Mouse (Mus musculus) stomach, embryonic 15.5 days (tissue): Measurements from ENCODE around the gene Eps8. TPM values are rescaled to one million over a fixed set of nuclear protein-coding genes. Genes with fewer than 3 reads are reported as not detected.
A peak's percentile ranks its signal among the peaks of the same experiment; 100 is the strongest.
"Not testable (repeated sequence)": the region's sequence is repeated elsewhere in the genome, so short reads cannot be mapped to it uniquely, and the experiment has no call there.

Experiments
- ATAC-seq: fragments of 200-750 bp; cut with Nextera tagmentation; 2 replicates; pipeline ENCODE4 v1.8.0; 2017; ENCODE audit warnings: low read depth, moderate number of reproducible peaks, moderate TSS enrichment; ENCODE audit not compliant: insufficient read depth, low FRiP score
- H3K27ac ChIP-seq: fragments of 300-500 bp; sonication (generic); 2 replicates; pipeline ENCODE4 v1.5.1; 2015; ENCODE audit warnings: mild to moderate bottlenecking, inconsistent platforms
- H3K27me3 ChIP-seq: fragments of 300-500 bp; sonication (generic); replicated peaks from 2 replicates; pipeline ENCODE4 v1.6.1; 2015; ENCODE audit warnings: inconsistent platforms
- H3K36me3 ChIP-seq: fragments of 300-500 bp; sonication (generic); 2 replicates; pipeline ENCODE4 v1.6.1; 2015; ENCODE audit warnings: inconsistent platforms
- H3K4me1 ChIP-seq: fragments of 300-500 bp; sonication (generic); 2 replicates; pipeline ENCODE4 v1.6.1; 2015; ENCODE audit warnings: inconsistent platforms
- H3K4me2 ChIP-seq: fragments of 300-500 bp; sonication (generic); 2 replicates; pipeline ENCODE4 v1.6.1; 2015; ENCODE audit warnings: mild to moderate bottlenecking, inconsistent platforms
- H3K4me3 ChIP-seq: fragments of 300-500 bp; sonication (generic); replicated peaks from 2 replicates; pipeline ENCODE4 v1.5.1; 2015; ENCODE audit warnings: inconsistent platforms
- H3K9ac ChIP-seq: fragments of 300-500 bp; sonication (generic); 2 replicates; pipeline ENCODE4 v1.6.1; 2015; ENCODE audit warnings: inconsistent platforms
- H3K9me3 ChIP-seq: fragments of 300-500 bp; sonication (generic); 2 replicates; pipeline ENCODE4 v1.6.1; 2016; ENCODE audit warnings: inconsistent platforms
- WGBS: fragments of 180-500 bp; shearing (Covaris S2); methylation state at CpG from one replicate; pipeline ENCODE4 v1.1.7; 2015; 5-methylcytosine and 5-hydroxymethylcytosine counted together
- polyA plus RNA-seq: library from polyadenylated mRNA; unstranded; fragments of >200 nt; fragmentation: Nextera tagmentation; extraction: Ambion mirVana; gene quantifications from 2 replicates; pipeline ENCODE4 v1.2.1, GENCODE M21; 2015

Eps8 gene
- polyA plus RNA-seq, 1 experiment from 2014 or later, result 42.3 TPM

GRCm38 (mm10) chr6:137487443-137487842, 167.2 kb downstream of the Eps8 start:
- Histone ChIP-seq H3K4me3 (no peak overlapping the region), H3K9ac (no peak overlapping the region), H3K9me3 (no peaks in the 10 kb centered on the region), H3K27ac (no peak overlapping the region), H3K4me1 (no peaks in the 10 kb centered on the region), H3K36me3 (no peaks in the 10 kb centered on the region), H3K27me3 (no peaks in the 10 kb centered on the region), H3K4me2 (no peak overlapping the region)
- WGBS, result 42% methylated on average over 6 of the region's 6 CpGs
- ATAC-seq, result peak; percentile 43; the same call in 1 of the 2 replicates

GRCm38 (mm10) chr6:137482891-137483290, 171.8 kb downstream of the Eps8 start:
- H3K27me3 ChIP-seq, result no peaks in the 10 kb centered on the region
- no peak for ATAC-seq
- H3K4me2 ChIP-seq, result no peak overlapping the region
- H3K4me3 ChIP-seq, result no peak overlapping the region
- no peaks in the 10 kb centered on the region for H3K4me1 ChIP-seq
- no peak overlapping the region for H3K27ac ChIP-seq
- H3K9ac ChIP-seq, result no peak overlapping the region
- H3K36me3 ChIP-seq, result 0 out of 2 replicates have a peak, but pooled peaks cover 3% of the 10 kb centered on the region
- 87% methylated on average over 7 of the region's 7 CpGs for WGBS
- no peaks in the 10 kb centered on the region; the same call in 1 of the 2 replicates for H3K9me3 ChIP-seq

GRCm38 (mm10) chr6:137475695-137476094, 179.0 kb downstream of the Eps8 start:
- H3K4me3 ChIP-seq, H3K4me1 ChIP-seq, H3K27ac ChIP-seq, H3K36me3 ChIP-seq, H3K27me3 ChIP-seq, H3K9ac ChIP-seq, H3K9me3 ChIP-seq, ATAC-seq, H3K4me2 ChIP-seq: not testable (repeated sequence)
- 94% methylated on average over 5 of the region's 5 CpGs for WGBS

- Histone ChIP-seq H3K9me3 (no peaks in the 10 kb centered on the region), H3K27ac (no peak overlapping the region), H3K4me1 (peaks cover 12% of the 10 kb centered on the region; the same call in 1 of the 2 replicates), H3K36me3 (no peaks in the 10 kb centered on the region), H3K4me2 (no peak overlapping the region), H3K27me3 (no peaks in the 10 kb centered on the region; the same call in 1 of the 2 replicates), H3K9ac (no peak overlapping the region), H3K4me3 (no peak overlapping the region)
- no peak for ATAC-seq
- WGBS, result 64% methylated on average over 1 of the region's 1 CpGs
Measured at GRCm38 (mm10) chr6:137473433-137473832, 181.2 kb downstream of the Eps8 start.

- Histone ChIP-seq H3K9ac (no peak overlapping the region), H3K27ac (no peak overlapping the region), H3K4me2 (no peak overlapping the region), H3K4me3 (no peak overlapping the region), H3K4me1 (peaks cover 12% of the 10 kb centered on the region; the same call in 1 of the 2 replicates), H3K27me3 (no peaks in the 10 kb centered on the region; the same call in 1 of the 2 replicates), H3K9me3 (no peaks in the 10 kb centered on the region), H3K36me3 (no peaks in the 10 kb centered on the region)
- ATAC-seq, result no peak
- WGBS, result 81% methylated on average over 9 of the region's 9 CpGs
Measured at GRCm38 (mm10) chr6:137472129-137472528, 182.5 kb downstream of the Eps8 start.

- Histone ChIP-seq H3K4me3 (no peak overlapping the region), H3K9me3 (no peaks in the 10 kb centered on the region), H3K4me2 (no peak overlapping the region), H3K27me3 (no peaks in the 10 kb centered on the region; the same call in 1 of the 2 replicates), H3K36me3 (no peaks in the 10 kb centered on the region), H3K9ac (no peak overlapping the region), H3K4me1 (peaks cover 12% of the 10 kb centered on the region; the same call in 1 of the 2 replicates), H3K27ac (peak overlapping the region; percentile 75)
- 18% methylated on average over 11 of the region's 11 CpGs for WGBS
- peak; percentile 88 for ATAC-seq
Measured at GRCm38 (mm10) chr6:137470901-137471598, 183.6 kb downstream of the Eps8 start.

GRCm38 (mm10) chr6:137469541-137469940, 185.1 kb downstream of the Eps8 start:
- Histone ChIP-seq H3K4me3 (no peak overlapping the region), H3K9me3 (no peaks in the 10 kb centered on the region), H3K36me3 (no peaks in the 10 kb centered on the region), H3K27me3 (no peaks in the 10 kb centered on the region; the same call in 1 of the 2 replicates), H3K4me1 (peaks cover 17% of the 10 kb centered on the region), H3K27ac (no peak overlapping the region), H3K4me2 (no peak overlapping the region), H3K9ac (no peak overlapping the region)
- 92% methylated on average over 4 of the region's 4 CpGs for WGBS
- no peak for ATAC-seq

GRCm38 (mm10) chr6:137467696-137468095, 187.0 kb downstream of the Eps8 start:
- no peak overlapping the region for H3K4me3 ChIP-seq
- no peak for ATAC-seq
- H3K36me3 ChIP-seq, result no peaks in the 10 kb centered on the region
- no peaks in the 10 kb centered on the region; the same call in 1 of the 2 replicates for H3K27me3 ChIP-seq
- H3K27ac ChIP-seq, result no peak overlapping the region
- H3K9me3 ChIP-seq, result no peaks in the 10 kb centered on the region
- peaks cover 17% of the 10 kb centered on the region for H3K4me1 ChIP-seq
- H3K4me2 ChIP-seq, result no peak overlapping the region
- no peak overlapping the region for H3K9ac ChIP-seq
- 92% methylated on average over 3 of the region's 3 CpGs for WGBS

GRCm38 (mm10) chr6:137466256-137466655, 188.4 kb downstream of the Eps8 start:
- H3K9me3 ChIP-seq, result no peaks in the 10 kb centered on the region
- peaks cover 13% of the 10 kb centered on the region for H3K4me1 ChIP-seq
- ATAC-seq, result no peak; the same call in 1 of the 2 replicates
- no peak overlapping the region for H3K4me3 ChIP-seq
- 67% methylated on average over 2 of the region's 2 CpGs for WGBS
- no peak overlapping the region for H3K9ac ChIP-seq
- no peak overlapping the region for H3K4me2 ChIP-seq
- no peaks in the 10 kb centered on the region for H3K36me3 ChIP-seq
- H3K27me3 ChIP-seq, result no peaks in the 10 kb centered on the region; the same call in 1 of the 2 replicates
- no peak overlapping the region for H3K27ac ChIP-seq

GRCm38 (mm10) chr6:137465253-137465652, 189.4 kb downstream of the Eps8 start:
- H3K9me3 ChIP-seq, result no peaks in the 10 kb centered on the region
- peak overlapping the region; percentile 45; the same call in 1 of the 2 replicates for H3K27ac ChIP-seq
- 30% methylated on average over 2 of the region's 2 CpGs for WGBS
- ATAC-seq, result no peak; the same call in 1 of the 2 replicates
- no peaks in the 10 kb centered on the region for H3K36me3 ChIP-seq
- H3K4me2 ChIP-seq, result no peak overlapping the region
- H3K4me3 ChIP-seq, result no peak overlapping the region
- no peaks in the 10 kb centered on the region; the same call in 1 of the 2 replicates for H3K27me3 ChIP-seq
- peaks cover 5% of the 10 kb centered on the region for H3K4me1 ChIP-seq
- no peak overlapping the region for H3K9ac ChIP-seq

GRCm38 (mm10) chr6:137463771-137464170, 190.9 kb downstream of the Eps8 start:
- peaks cover 5% of the 10 kb centered on the region; the same call in 1 of the 2 replicates for H3K4me1 ChIP-seq
- H3K4me3 ChIP-seq, result no peak overlapping the region
- ATAC-seq, result no peak
- H3K27ac ChIP-seq, result no peak overlapping the region
- no peak overlapping the region for H3K4me2 ChIP-seq
- H3K9ac ChIP-seq, result no peak overlapping the region
- H3K9me3 ChIP-seq, result no peaks in the 10 kb centered on the region
- H3K27me3 ChIP-seq, result no peaks in the 10 kb centered on the region
- 85% methylated on average over 5 of the region's 5 CpGs for WGBS
- H3K36me3 ChIP-seq, result no peaks in the 10 kb centered on the region

GRCm38 (mm10) chr6:137458136-137458535, 196.5 kb downstream of the Eps8 start:
- Histone ChIP-seq H3K9me3 (no peaks in the 10 kb centered on the region), H3K27me3 (no peaks in the 10 kb centered on the region), H3K9ac (no peak overlapping the region), H3K4me1 (peaks cover 4% of the 10 kb centered on the region; the same call in 1 of the 2 replicates), H3K27ac (no peak overlapping the region), H3K4me3 (no peak overlapping the region), H3K4me2 (no peak overlapping the region), H3K36me3 (no peaks in the 10 kb centered on the region)
- 72% methylated on average over 7 of the region's 7 CpGs for WGBS
- ATAC-seq, result no peak
